Mouse (Mus musculus): ENCODE measurements around the gene Nxf3.
A peak's percentile ranks its signal among the peaks of the same experiment; 100 is the strongest.

GRCm38 (mm10) chrX:136127038-136127743, 42.1 kb upstream of the Nxf3 start:
- TF ChIP-seq CTCF (IDR thresholded peaks at IDR 0.05) (peak; percentile 47), EP300 (IDR thresholded peaks at IDR 0.05) (no peak)
